Mouse (Mus musculus) neural tube, embryonic 11.5 days (tissue): ENCODE results near the gene Snapc4. TPM values are rescaled to one million over a fixed set of nuclear protein-coding genes. Genes with fewer than 3 reads are reported as not detected.

Experiments
- ATAC-seq: fragments of 200-750 bp; cut with Nextera tagmentation; 2 replicates; pipeline ENCODE4 v1.8.0; 2017; ENCODE audit warnings: moderate number of reproducible peaks, mild to moderate bottlenecking, moderate TSS enrichment, moderate library complexity; ENCODE audit not compliant: insufficient read depth, low FRiP score, low TSS enrichment
- DNase-seq: peaks from one replicate; pipeline ENCODE4 v3.0.0-alpha.2; 2015; ENCODE audit warnings: low spot score
- H3K27ac ChIP-seq: fragments of 300-500 bp; sonication (generic); 2 replicates; pipeline ENCODE4 v1.5.1; 2014; ENCODE audit warnings: low read depth, mild to moderate bottlenecking, low read length
- H3K27me3 ChIP-seq: fragments of 300-500 bp; sonication (generic); 2 replicates; pipeline ENCODE4 v1.6.1; 2014; ENCODE audit warnings: mild to moderate bottlenecking, low read length, mixed read lengths; ENCODE audit not compliant: control insufficient read depth, insufficient read depth
- H3K36me3 ChIP-seq: fragments of 300-500 bp; sonication (generic); 2 replicates; pipeline ENCODE4 v1.6.1; 2014; ENCODE audit warnings: mild to moderate bottlenecking, low read length, moderate library complexity, mixed read lengths; ENCODE audit not compliant: control insufficient read depth, insufficient read depth
- H3K4me1 ChIP-seq: fragments of 300-500 bp; sonication (generic); 2 replicates; pipeline ENCODE4 v1.6.1; 2014; ENCODE audit warnings: low read length, mixed read lengths; ENCODE audit not compliant: control insufficient read depth, insufficient read depth
- H3K4me2 ChIP-seq: fragments of 300-500 bp; sonication (generic); 2 replicates; pipeline ENCODE4 v1.6.1; 2014; ENCODE audit warnings: low read depth, mild to moderate bottlenecking, moderate library complexity
- H3K4me3 ChIP-seq: fragments of 300-500 bp; sonication (generic); 2 replicates; pipeline ENCODE4 v1.5.1; 2014; ENCODE audit warnings: low read depth, low read length
- H3K9ac ChIP-seq: fragments of 300-500 bp; sonication (generic); 2 replicates; pipeline ENCODE4 v1.6.1; 2014; ENCODE audit warnings: mild to moderate bottlenecking, low read length
- H3K9me3 ChIP-seq: fragments of 300-500 bp; sonication (generic); 2 replicates; pipeline ENCODE4 v1.6.1; 2016; ENCODE audit warnings: low read length; ENCODE audit not compliant: control insufficient read depth
- WGBS: fragments of 180-500 bp; shearing (Covaris S2); extraction: QIAGEN DNeasy Blood & Tissue Kit; methylation state at CpG from one replicate; pipeline ENCODE4 v1.1.7; 2014; 5-methylcytosine and 5-hydroxymethylcytosine counted together
- polyA plus RNA-seq: library from polyadenylated mRNA; unstranded; fragments of >200 nt; fragmentation: Nextera tagmentation; extraction: Ambion mirVana; gene quantifications from 2 replicates; pipeline ENCODE4 v1.2.1, GENCODE M21; 2014

Snapc4 gene
- polyA plus RNA-seq, 1 experiment from 2014 or later = 26.9 TPM

GRCm38 (mm10) chr2:26409362-26409761, 28.9 kb upstream of the Snapc4 start:
- Histone ChIP-seq H3K36me3 (peaks cover 9% of the 10 kb centered on the region; the same call in 1 of the 2 replicates), H3K9ac (no peak overlapping the region), H3K4me3 (peak overlapping the region; percentile 88; the same call in 1 of the 2 replicates), H3K4me1 (peaks cover 13% of the 10 kb centered on the region), H3K27ac (no peak overlapping the region), H3K27me3 (no peaks in the 10 kb centered on the region), H3K9me3 (no peaks in the 10 kb centered on the region), H3K4me2 (no peak overlapping the region)
- ATAC-seq (peak; percentile 42; the same call in 1 of the 2 replicates), DNase-seq (no peak)
- WGBS = 57% methylated on average over 3 of the region's 3 CpGs

- H3K27ac ChIP-seq = peak within 1 kb of the TSS; percentile 67
- peak within 1 kb of the TSS; percentile 83 for H3K4me2 ChIP-seq
- peaks cover 13% of the 10 kb centered on the region for H3K4me1 ChIP-seq
- ATAC-seq (peak; percentile 96), DNase-seq (peak; percentile 96)
- H3K27me3 ChIP-seq = no peaks in the 10 kb centered on the region
- H3K9me3 ChIP-seq = no peaks in the 10 kb centered on the region
- WGBS = under 1% methylated on average over 57 of the region's 57 CpGs
- H3K9ac ChIP-seq = peak within 1 kb of the TSS; percentile 95
- peaks cover 9% of the 10 kb centered on the region; the same call in 1 of the 2 replicates for H3K36me3 ChIP-seq
- H3K4me3 ChIP-seq = peak within 1 kb of the TSS; percentile 88
These were observed 28.3 kb upstream of the Snapc4 start, which contains the start of gene Inpp5e for GRCm38 (mm10) chr2:26408515-26409356. Gene Inpp5e (minus strand): TSS chr2:26409203.

- Histone ChIP-seq H3K4me2 (no peak overlapping the region), H3K4me3 (no peak overlapping the region), H3K9me3 (no peaks in the 10 kb centered on the region), H3K27me3 (no peaks in the 10 kb centered on the region), H3K36me3 (peaks cover 13% of the 10 kb centered on the region), H3K4me1 (peaks cover 12% of the 10 kb centered on the region), H3K9ac (no peak overlapping the region), H3K27ac (no peak overlapping the region)
- 80% methylated on average over 8 of the region's 8 CpGs for WGBS
- no peak for DNase-seq
- no peak for ATAC-seq
These were observed 22.9 kb upstream of the Snapc4 start for GRCm38 (mm10) chr2:26403306-26403705.

GRCm38 (mm10) chr2:26402265-26402664, 21.8 kb upstream of the Snapc4 start:
- Histone ChIP-seq H3K4me3 (no peak overlapping the region), H3K9me3 (no peaks in the 10 kb centered on the region), H3K27ac (no peak overlapping the region), H3K9ac (no peak overlapping the region), H3K4me2 (no peak overlapping the region), H3K27me3 (no peaks in the 10 kb centered on the region), H3K36me3 (peaks cover 18% of the 10 kb centered on the region), H3K4me1 (peaks cover 4% of the 10 kb centered on the region; the same call in 1 of the 2 replicates)
- 86% methylated on average over 1 of the region's 1 CpGs for WGBS
- ATAC-seq (no peak), DNase-seq (no peak)

- DNase-seq = no peak
- Histone ChIP-seq H3K36me3 (peaks cover 24% of the 10 kb centered on the region), H3K9me3 (no peaks in the 10 kb centered on the region), H3K9ac (no peak overlapping the region), H3K27ac (no peak overlapping the region), H3K4me3 (no peak overlapping the region), H3K4me1 (peaks cover 4% of the 10 kb centered on the region; the same call in 1 of the 2 replicates), H3K27me3 (no peaks in the 10 kb centered on the region), H3K4me2 (no peak overlapping the region)
- 88% methylated on average over 4 of the region's 4 CpGs for WGBS
- ATAC-seq = no peak
These were observed 20.6 kb upstream of the Snapc4 start for GRCm38 (mm10) chr2:26401023-26401422.

GRCm38 (mm10) chr2:26400296-26400695, 19.8 kb upstream of the Snapc4 start:
- Histone ChIP-seq H3K27me3 (no peaks in the 10 kb centered on the region), H3K27ac (no peak overlapping the region), H3K4me1 (peaks cover under 1% of the 10 kb centered on the region; the same call in 1 of the 2 replicates), H3K9ac (no peak overlapping the region), H3K36me3 (peaks cover 30% of the 10 kb centered on the region), H3K9me3 (no peaks in the 10 kb centered on the region), H3K4me3 (no peak overlapping the region), H3K4me2 (no peak overlapping the region)
- no peak for ATAC-seq
- 90% methylated on average over 5 of the region's 5 CpGs for WGBS
- DNase-seq = no peak

- Histone ChIP-seq H3K27ac (no peak overlapping the region), H3K27me3 (no peaks in the 10 kb centered on the region), H3K4me3 (no peak overlapping the region), H3K4me1 (no peaks in the 10 kb centered on the region), H3K9ac (no peak overlapping the region), H3K36me3 (peaks cover 35% of the 10 kb centered on the region), H3K9me3 (no peaks in the 10 kb centered on the region), H3K4me2 (no peak overlapping the region)
- 92% methylated on average over 5 of the region's 5 CpGs for WGBS
- ATAC-seq = no peak
- no peak for DNase-seq
These were observed 19.2 kb upstream of the Snapc4 start for GRCm38 (mm10) chr2:26399647-26400046.

- WGBS = 90% methylated on average over 8 of the region's 8 CpGs
- Histone ChIP-seq H3K9ac (no peak overlapping the region), H3K27ac (no peak overlapping the region), H3K9me3 (no peaks in the 10 kb centered on the region), H3K4me2 (no peak overlapping the region), H3K36me3 (peaks cover 39% of the 10 kb centered on the region), H3K4me3 (no peak overlapping the region), H3K27me3 (no peaks in the 10 kb centered on the region), H3K4me1 (no peaks in the 10 kb centered on the region)
- ATAC-seq = no peak
- DNase-seq = no peak
These were observed 18.5 kb upstream of the Snapc4 start for GRCm38 (mm10) chr2:26398978-26399377.

- Histone ChIP-seq H3K4me1 (peaks cover 10% of the 10 kb centered on the region; the same call in 1 of the 2 replicates), H3K36me3 (peaks cover 47% of the 10 kb centered on the region), H3K9me3 (no peaks in the 10 kb centered on the region), H3K4me2 (no peak overlapping the region), H3K27me3 (no peaks in the 10 kb centered on the region), H3K27ac (no peak overlapping the region), H3K4me3 (no peak overlapping the region), H3K9ac (no peak overlapping the region)
- 91% methylated on average over 6 of the region's 6 CpGs for WGBS
- ATAC-seq (no peak), DNase-seq (no peak)
These were observed 11.2 kb upstream of the Snapc4 start for GRCm38 (mm10) chr2:26391617-26392016.
